Mouse (Mus musculus) inflammation-experienced regulatory T-cells, adult 6 months (primary cell): Measurements from ENCODE around the gene Sost. TPM values are rescaled to one million over a fixed set of nuclear protein-coding genes. Genes with fewer than 3 reads are reported as not detected.

Source experiments
- ATAC-seq: one replicate; pipeline ENCODE4 v1.8.0; 2017
- polyA plus RNA-seq, 3 experiments: library from polyadenylated mRNA; unstranded; fragments of 100-300 nt; shearing (Covaris generic); gene quantifications; one replicate each; pipeline ENCODE4 v1.2.1; 2017

Sost gene
- polyA plus RNA-seq, 3 experiments from 2014 or later: not detected

DNA sequence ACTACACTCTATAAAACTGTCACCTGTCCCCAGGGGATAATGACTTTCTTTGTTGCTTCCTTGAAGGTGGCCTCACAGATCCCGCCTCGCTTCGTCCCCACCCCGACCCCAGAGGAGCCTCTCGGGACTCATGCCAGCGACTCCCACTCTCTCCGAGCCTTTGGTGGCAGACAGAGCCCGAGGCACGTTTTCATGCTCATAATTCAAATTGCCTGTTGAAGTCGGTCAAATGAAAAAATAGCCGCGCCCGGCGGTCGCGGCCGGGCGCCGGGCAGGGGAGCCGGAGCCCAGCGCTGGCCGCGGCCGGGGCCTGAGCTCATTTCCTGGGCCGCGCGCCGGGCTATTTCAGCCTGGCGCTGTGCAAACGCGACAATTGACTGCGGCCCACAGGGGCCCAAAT lies 29.7 kb downstream of the Sost start:
- no peak for ATAC-seq

DNA sequence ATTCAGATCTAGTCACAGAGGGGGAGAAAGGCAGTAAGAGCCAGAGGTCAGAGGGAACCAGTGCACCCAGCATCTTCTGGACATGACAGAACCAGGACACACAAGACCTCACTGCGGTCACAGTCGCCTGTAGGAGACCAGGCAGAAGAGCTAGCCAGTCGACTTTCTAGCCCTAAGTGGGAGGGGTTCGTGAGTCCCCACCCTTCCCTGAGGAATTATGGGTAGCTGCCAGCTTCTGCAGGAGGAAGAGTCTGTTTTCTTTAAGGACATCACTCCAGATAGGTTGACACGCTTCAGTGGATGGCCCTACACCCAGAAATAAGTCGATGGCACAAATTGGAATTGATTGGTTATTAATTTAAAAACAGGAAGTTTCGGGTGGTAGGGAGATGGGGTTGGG lies 30.4 kb downstream of the Sost start:
- ATAC-seq: no peak

DNA sequence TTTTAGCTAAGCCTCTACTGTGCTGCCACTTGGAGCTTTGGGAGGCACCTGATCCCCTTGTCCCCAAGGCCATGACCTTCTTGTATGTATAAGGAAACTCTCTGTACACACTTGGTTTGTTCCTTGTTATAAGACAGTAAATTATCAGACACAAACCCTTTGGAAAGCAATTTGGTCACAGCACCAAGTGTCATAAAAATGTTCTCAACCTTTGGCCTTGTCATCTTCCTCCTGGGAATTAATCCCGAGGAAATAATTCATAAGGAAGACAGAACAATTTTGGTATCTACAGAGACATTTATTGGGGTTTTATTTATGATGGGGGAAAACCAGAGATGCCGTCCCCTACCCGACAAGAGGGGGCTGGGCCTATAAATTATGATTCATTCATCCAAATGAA lies 31.1 kb downstream of the Sost start:
- no peak for ATAC-seq

GRCm38 (mm10) chr11:101931978-101932377 lies 34.8 kb downstream of the Sost start:
- ATAC-seq: no peak

DNA sequence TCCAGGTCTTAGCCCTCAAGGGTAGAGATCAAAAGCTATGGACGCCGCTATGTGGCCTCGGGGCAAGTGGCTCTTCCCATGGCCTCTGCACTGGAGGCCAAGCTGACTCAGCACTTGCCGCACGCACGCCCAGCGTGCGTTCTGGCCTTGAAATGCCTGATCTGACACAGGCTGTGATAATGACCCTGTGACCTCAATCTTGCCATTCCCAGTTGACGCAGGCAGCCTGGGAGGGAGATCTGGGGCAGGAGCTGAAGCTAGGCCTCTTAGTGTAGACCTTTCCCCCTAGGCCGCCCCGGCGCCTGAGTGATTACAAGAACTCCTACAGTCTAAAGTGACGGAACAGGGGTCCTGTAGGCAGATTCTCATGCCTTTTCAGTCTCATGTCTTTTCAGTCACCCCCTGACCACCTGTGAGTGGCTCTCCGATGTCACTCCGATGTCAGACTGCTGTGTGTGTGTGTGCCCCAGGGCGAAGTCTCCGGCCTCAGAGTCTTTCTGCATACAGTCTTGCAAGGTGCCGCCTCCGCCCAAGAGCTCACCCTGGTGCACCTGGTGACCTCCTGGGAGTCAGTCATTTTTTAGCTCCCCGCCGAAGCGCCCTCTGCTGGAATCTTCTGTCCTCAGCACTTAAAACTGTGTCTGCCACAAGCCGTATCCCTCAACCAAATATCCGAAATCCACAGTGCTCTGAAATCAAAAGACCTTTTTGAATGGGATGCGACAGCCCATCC lies 38.6 kb downstream of the Sost start:
- ATAC-seq: no peak

- no peak for ATAC-seq
Measured at GRCm38 (mm10) chr11:101926951-101927589, 39.7 kb downstream of the Sost start.

DNA sequence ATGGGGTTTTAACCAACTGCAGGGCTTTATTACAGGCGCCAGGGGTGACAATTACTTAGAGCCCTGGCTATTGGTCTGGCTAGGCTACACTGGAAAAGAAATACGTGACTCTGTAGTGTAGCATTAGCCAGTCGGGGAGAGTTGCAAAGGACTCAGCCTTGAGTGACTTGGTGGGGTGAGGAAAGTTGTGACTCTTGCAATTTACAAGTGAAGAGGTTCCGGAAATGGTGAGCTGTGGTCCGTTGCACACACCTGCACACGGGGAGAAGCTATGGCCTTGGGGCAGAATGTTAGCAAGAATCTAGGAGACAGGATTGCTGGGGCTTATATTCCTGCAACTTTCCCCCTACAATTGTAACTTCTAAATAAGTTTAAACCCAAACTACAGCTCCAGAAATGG lies 41.2 kb downstream of the Sost start:
- no peak for ATAC-seq

- no peak for ATAC-seq
Measured at GRCm38 (mm10) chr11:101924441-101924976, 42.3 kb downstream of the Sost start.

DNA sequence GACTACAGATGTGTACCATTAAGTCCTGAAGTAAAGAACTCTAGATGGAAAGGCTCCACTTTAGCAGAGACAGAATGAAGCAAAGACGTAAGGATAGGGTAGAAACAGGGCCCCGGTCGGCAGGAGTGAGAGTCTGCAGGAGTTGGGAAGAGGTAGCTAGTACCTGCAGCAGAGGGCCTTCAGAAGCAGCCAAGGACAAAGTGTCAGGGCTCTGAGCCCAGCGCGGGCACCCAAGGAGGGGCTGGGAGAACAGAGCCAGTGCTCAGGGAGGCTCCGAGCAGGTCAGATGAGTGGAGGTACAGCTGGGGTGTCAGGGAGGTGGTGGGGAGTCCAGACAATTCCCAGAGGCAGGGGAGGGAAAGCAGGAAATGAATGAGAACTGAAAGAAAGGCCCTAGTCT lies 42.8 kb downstream of the Sost start:
- no peak for ATAC-seq

- no peak for ATAC-seq
Measured at GRCm38 (mm10) chr11:101921361-101921952, 45.4 kb downstream of the Sost start.

- no peak for ATAC-seq
Measured at GRCm38 (mm10) chr11:101919660-101920059, 47.2 kb downstream of the Sost start.

- ATAC-seq: no peak
Measured at GRCm38 (mm10) chr11:101918609-101919008, 48.2 kb downstream of the Sost start.

DNA sequence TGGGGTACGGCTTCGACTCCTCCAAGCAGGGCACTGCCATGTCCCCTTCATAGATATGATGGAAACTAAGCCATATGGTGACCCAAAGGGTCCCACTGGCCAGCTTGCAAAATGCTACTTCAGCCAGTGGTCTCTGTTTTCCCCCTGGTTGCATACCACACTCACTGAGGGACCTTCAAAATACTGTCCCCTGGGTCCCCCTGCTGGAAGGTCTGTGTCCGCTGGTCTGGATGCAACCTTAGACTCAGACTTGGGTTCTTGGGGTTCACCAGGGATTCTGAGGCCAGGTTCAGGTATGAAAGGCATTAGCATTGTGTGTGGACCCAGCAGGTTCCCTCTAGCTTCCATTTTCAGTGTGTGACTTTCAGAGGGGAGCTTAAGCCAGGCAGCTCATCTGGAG lies 50.0 kb downstream of the Sost start:
- ATAC-seq: no peak

- no peak for ATAC-seq
Measured at GRCm38 (mm10) chr11:101913591-101913990, 53.2 kb downstream of the Sost start.

Other genes with a start within 250 kb of the Sost start
- 10 to 100 TPM; 29.2 to 33.5 (median 29.4) TPM for gene Dhx8, start 234.1 kb downstream of the Sost start, polyA plus RNA-seq
- under 1 TPM in 1 of 3 experiments, not detected in 2; 0.43 TPM for gene Etv4, start 181.6 kb downstream of the Sost start, polyA plus RNA-seq
- gene Meox1, start 72.6 kb downstream of the Sost start, polyA plus RNA-seq: not detected
- not detected for gene Cfap97d1, start 17.3 kb upstream of the Sost start, polyA plus RNA-seq
- 1 to 10 TPM; 1.1 to 4.3 (median 1.3) TPM for gene Dusp3, start 20.0 kb upstream of the Sost start, polyA plus RNA-seq
- under 1 TPM in 1 of 3 experiments, not detected in 2; 0.25 TPM for gene Mpp3, start 61.4 kb upstream of the Sost start, polyA plus RNA-seq
- gene Cd300lg, start 74.5 kb upstream of the Sost start, polyA plus RNA-seq: under 1 TPM in 1 of 3 experiments, not detected in 2; 0.14 TPM
- gene Mpp2, start 121.5 kb upstream of the Sost start, polyA plus RNA-seq: 1 to 10 TPM; 1.8 to 6.9 (median 3.5) TPM
- not detected for gene Ppy, start 134.3 kb upstream of the Sost start, polyA plus RNA-seq
- not detected for gene Pyy, start 140.8 kb upstream of the Sost start, polyA plus RNA-seq
- gene Nags, start 178.5 kb upstream of the Sost start, polyA plus RNA-seq: under 1 TPM in 1 of 3 experiments, not detected in 2; 0.28 TPM
- gene Tmem101, start 189.4 kb upstream of the Sost start, polyA plus RNA-seq: 10 to 100 TPM; 11.9 to 15.3 (median 13.9) TPM
- 10 to 100 TPM; 58.3 to 99.6 (median 68.0) TPM for gene Lsm12, start 218.3 kb upstream of the Sost start, polyA plus RNA-seq
- gene G6pc3, start 222.6 kb upstream of the Sost start, polyA plus RNA-seq: 10 to 100 TPM; 18.7 to 39.7 (median 37.9) TPM